Mouse (Mus musculus) limb, embryonic 10.5 days (tissue): ENCODE data around the gene Rbx1. TPM values are rescaled to one million over a fixed set of nuclear protein-coding genes. Genes with fewer than 3 reads are reported as not detected.
"Not testable (repeated sequence)": the region's sequence is repeated elsewhere in the genome, so short reads cannot be mapped to it uniquely, and the experiment has no call there.

ENCODE experiments used
- DNase-seq: peaks from one replicate; pipeline ENCODE4 v3.0.0-alpha.2; 2017; ENCODE audit warnings: low spot score
- H3K27ac ChIP-seq: fragments of 300-500 bp; sonication (generic); 2 replicates; pipeline ENCODE4 v1.5.1; 2016; ENCODE audit warnings: mild to moderate bottlenecking
- H3K27me3 ChIP-seq: fragments of 300-500 bp; sonication (generic); 2 replicates; pipeline ENCODE4 v1.6.1; 2016; ENCODE audit warnings: low read depth, mild to moderate bottlenecking; ENCODE audit not compliant: poor library complexity, severe bottlenecking
- H3K36me3 ChIP-seq: fragments of 300-500 bp; sonication (generic); 2 replicates; pipeline ENCODE4 v1.6.1; 2016; ENCODE audit warnings: mild to moderate bottlenecking, moderate library complexity
- H3K4me1 ChIP-seq: fragments of 300-500 bp; sonication (generic); 2 replicates; pipeline ENCODE4 v1.6.1; 2016
- H3K4me3 ChIP-seq: fragments of 300-500 bp; sonication (generic); 2 replicates; pipeline ENCODE4 v1.5.1; 2016; ENCODE audit warnings: mild to moderate bottlenecking, moderate library complexity
- H3K9me3 ChIP-seq: fragments of 300-500 bp; sonication (generic); replicated peaks from 2 replicates; pipeline ENCODE4 v1.6.1; 2016; ENCODE audit warnings: mild to moderate bottlenecking
- WGBS: fragments of 180-500 bp; shearing (Covaris S2); methylation state at CpG from one replicate; pipeline ENCODE4 v1.1.7; 2016; 5-methylcytosine and 5-hydroxymethylcytosine counted together
- polyA plus RNA-seq: library from polyadenylated mRNA; unstranded; fragments of >200 nt; fragmentation: Nextera tagmentation; extraction: Ambion mirVana; gene quantifications from 2 replicates; pipeline ENCODE4 v1.2.1, GENCODE M21; 2016

The Rbx1 gene
- polyA plus RNA-seq, result 590 and 611 TPM in 2 replicates

- Histone ChIP-seq H3K27ac (peak within 1 kb of the TSS; percentile 93), H3K36me3 (peaks cover 44% of the 10 kb centered on the region), H3K9me3 (no peaks in the 10 kb centered on the region), H3K4me3 (peak within 1 kb of the TSS; percentile 80), H3K27me3 (no peaks in the 10 kb centered on the region), H3K4me1 (peaks cover 18% of the 10 kb centered on the region)
- WGBS, result under 1% methylated on average over 62 of the region's 62 CpGs
- DNase-seq, result peak; percentile 99
These were observed at the start of gene Rbx1 for GRCm38 (mm10) chr15:81465901-81466737. TSS of gene Rbx1 (plus strand) at chr15:81466296.

GRCm38 (mm10) chr15:81416763-81417310 is 49.3 kb upstream of the Rbx1 start:
- H3K9me3 ChIP-seq, H3K27me3 ChIP-seq: not testable (repeated sequence)
- H3K4me3 ChIP-seq, result peak overlapping the region; percentile 37
- peaks cover 13% of the 10 kb centered on the region for H3K4me1 ChIP-seq
- H3K36me3 ChIP-seq, result peaks cover 20% of the 10 kb centered on the region
- peak; percentile 77 for DNase-seq
- 10% methylated on average over 22 of the region's 22 CpGs for WGBS
- H3K27ac ChIP-seq, result peak overlapping the region; percentile 85

DNA sequence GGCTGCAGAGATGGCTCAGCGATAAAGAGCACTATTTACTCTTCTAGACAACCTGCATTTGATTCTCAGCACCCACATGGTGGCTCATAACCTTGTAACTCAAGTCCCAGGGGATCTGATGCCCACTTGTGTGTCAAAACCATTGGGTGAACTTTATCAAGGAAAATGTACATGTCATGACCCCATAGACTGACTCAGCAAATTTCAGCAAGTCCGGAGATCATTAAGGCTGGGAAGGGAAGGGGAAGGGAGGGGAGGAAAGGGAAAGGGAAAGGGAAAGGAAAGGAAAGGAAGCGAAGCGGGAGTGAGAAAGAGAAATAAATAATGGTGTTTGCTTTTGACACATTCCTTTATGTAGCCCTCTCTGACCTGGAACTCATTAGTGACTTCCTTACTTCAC is 48.0 kb upstream of the Rbx1 start:
- no peak for DNase-seq
- H3K27ac ChIP-seq, result no peak overlapping the region
- no peaks in the 10 kb centered on the region for H3K9me3 ChIP-seq
- no peak overlapping the region for H3K4me3 ChIP-seq
- H3K27me3 ChIP-seq, result no peaks in the 10 kb centered on the region
- peaks cover 13% of the 10 kb centered on the region for H3K4me1 ChIP-seq
- WGBS, result 76% methylated on average over 4 of the region's 4 CpGs
- H3K36me3 ChIP-seq, result peaks cover 23% of the 10 kb centered on the region

DNA sequence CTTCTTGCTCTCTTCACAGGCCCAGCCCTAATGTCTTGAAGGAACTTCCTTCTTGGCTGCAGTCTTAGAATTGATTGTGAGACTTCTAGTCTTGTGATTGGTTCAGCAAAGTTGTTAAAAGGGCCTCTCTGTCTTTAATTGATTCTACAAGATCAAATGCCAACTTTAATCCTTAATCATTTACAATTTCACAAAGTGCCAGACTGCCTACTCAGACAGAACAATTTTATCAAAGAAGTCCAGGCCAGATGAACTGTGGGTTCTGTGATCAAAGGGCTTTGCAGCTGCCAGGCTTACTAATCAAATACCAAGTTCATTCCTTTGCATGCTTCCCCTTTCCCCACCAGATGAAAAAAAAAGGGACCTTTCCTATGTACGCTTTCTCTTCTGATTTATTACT is 44.6 kb upstream of the Rbx1 start:
- DNase-seq, result no peak
- Histone ChIP-seq H3K27me3 (no peaks in the 10 kb centered on the region), H3K27ac (no peak overlapping the region), H3K36me3 (peaks cover 17% of the 10 kb centered on the region), H3K4me3 (no peak overlapping the region), H3K9me3 (no peaks in the 10 kb centered on the region), H3K4me1 (peaks cover 10% of the 10 kb centered on the region)
- WGBS, result 41% methylated on average over 1 of the region's 1 CpGs

DNA sequence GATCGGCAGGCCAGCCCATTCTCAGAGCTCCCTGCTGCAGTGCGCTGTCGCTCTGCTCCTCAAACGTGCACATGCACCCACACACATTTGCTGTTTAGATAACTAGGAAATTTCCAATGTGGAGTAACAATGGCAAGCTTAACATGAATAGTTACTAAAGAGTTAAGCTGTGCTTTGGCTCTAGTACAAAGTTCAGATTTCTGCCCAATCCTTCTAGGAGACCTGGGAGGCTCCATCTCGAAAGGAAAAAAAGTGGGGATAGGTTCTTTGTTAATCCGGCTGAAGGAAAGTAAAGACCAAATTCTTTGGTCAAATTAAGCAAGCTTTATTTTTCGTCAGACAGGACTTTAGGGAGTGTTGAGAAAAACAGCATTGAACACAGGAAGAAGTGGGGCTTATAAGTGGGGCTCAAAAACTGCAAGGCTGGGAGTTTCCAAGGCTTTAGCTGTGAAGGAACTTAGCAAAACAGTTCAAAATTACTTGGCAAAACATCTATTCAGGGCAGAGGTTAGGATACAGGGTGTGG is 43.9 kb upstream of the Rbx1 start:
- WGBS, result 85% methylated on average over 7 of the region's 7 CpGs
- H3K27ac ChIP-seq, result no peak overlapping the region

GRCm38 (mm10) chr15:81425311-81425710 is 40.8 kb upstream of the Rbx1 start:
- H3K27ac ChIP-seq, result no peak overlapping the region
- 86% methylated on average over 3 of the region's 3 CpGs for WGBS
- H3K27me3 ChIP-seq, result no peaks in the 10 kb centered on the region
- H3K36me3 ChIP-seq, result peaks cover 22% of the 10 kb centered on the region
- H3K4me3 ChIP-seq, result no peak overlapping the region
- no peak for DNase-seq
- H3K9me3 ChIP-seq, result no peaks in the 10 kb centered on the region
- no peaks in the 10 kb centered on the region for H3K4me1 ChIP-seq

More for the DNA sequence above, 43.9 kb upstream of the Rbx1 start:
- Histone ChIP-seq H3K4me3 (no peak overlapping the region), H3K9me3 (no peaks in the 10 kb centered on the region), H3K4me1 (peaks cover 6% of the 10 kb centered on the region; the same call in 1 of the 2 replicates), H3K27me3 (no peaks in the 10 kb centered on the region), H3K36me3 (peaks cover 19% of the 10 kb centered on the region)
- no peak for DNase-seq

- Histone ChIP-seq H3K4me1 (no peaks in the 10 kb centered on the region), H3K27ac (no peak overlapping the region), H3K36me3 (peaks cover 45% of the 10 kb centered on the region), H3K4me3 (no peak overlapping the region), H3K27me3 (no peaks in the 10 kb centered on the region), H3K9me3 (no peaks in the 10 kb centered on the region)
- 83% methylated on average over 2 of the region's 2 CpGs for WGBS
- DNase-seq, result no peak
These were observed 38.1 kb upstream of the Rbx1 start for GRCm38 (mm10) chr15:81427947-81428346.

- H3K36me3 ChIP-seq, result peaks cover 50% of the 10 kb centered on the region
- H3K4me1 ChIP-seq, result no peaks in the 10 kb centered on the region
- no peaks in the 10 kb centered on the region for H3K27me3 ChIP-seq
- no peak overlapping the region for H3K4me3 ChIP-seq
- DNase-seq, result no peak
- H3K9me3 ChIP-seq, result no peaks in the 10 kb centered on the region
- no peak overlapping the region for H3K27ac ChIP-seq
- 92% methylated on average over 1 of the region's 1 CpGs for WGBS
These were observed 34.9 kb upstream of the Rbx1 start for GRCm38 (mm10) chr15:81431195-81431594.

DNA sequence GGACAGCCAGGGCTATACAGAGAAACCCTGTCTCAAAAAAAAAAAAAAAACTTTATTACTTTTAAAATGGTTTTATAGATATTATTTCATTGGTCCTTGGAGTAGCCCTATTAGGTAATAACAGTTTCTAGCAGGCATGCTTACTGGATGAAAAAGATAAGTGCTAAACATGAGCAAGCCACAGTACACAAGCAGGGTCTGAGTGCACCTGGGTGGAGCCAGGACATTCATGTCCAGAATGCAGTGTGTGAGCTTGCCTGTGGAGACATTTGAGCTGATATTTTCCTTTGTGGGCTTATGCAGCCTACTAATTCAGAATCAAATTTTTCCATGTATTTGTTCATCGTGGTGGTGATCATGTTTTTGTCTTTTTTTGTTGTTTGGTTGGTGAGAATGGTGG is 27.8 kb upstream of the Rbx1 start:
- no peak overlapping the region for H3K4me3 ChIP-seq
- WGBS, result 94% methylated on average over 1 of the region's 1 CpGs

GRCm38 (mm10) chr15:81439236-81439635 is 26.9 kb upstream of the Rbx1 start:
- no peak for DNase-seq
- Histone ChIP-seq H3K4me3 (no peak overlapping the region), H3K27me3 (no peaks in the 10 kb centered on the region), H3K9me3 (no peaks in the 10 kb centered on the region), H3K36me3 (peaks cover 49% of the 10 kb centered on the region), H3K4me1 (no peaks in the 10 kb centered on the region), H3K27ac (no peak overlapping the region)

More for the DNA sequence above, 27.8 kb upstream of the Rbx1 start:
- DNase-seq, result no peak
- Histone ChIP-seq H3K4me1 (no peaks in the 10 kb centered on the region), H3K9me3 (no peaks in the 10 kb centered on the region), H3K36me3 (peaks cover 44% of the 10 kb centered on the region), H3K27ac (no peak overlapping the region), H3K27me3 (no peaks in the 10 kb centered on the region)

DNA sequence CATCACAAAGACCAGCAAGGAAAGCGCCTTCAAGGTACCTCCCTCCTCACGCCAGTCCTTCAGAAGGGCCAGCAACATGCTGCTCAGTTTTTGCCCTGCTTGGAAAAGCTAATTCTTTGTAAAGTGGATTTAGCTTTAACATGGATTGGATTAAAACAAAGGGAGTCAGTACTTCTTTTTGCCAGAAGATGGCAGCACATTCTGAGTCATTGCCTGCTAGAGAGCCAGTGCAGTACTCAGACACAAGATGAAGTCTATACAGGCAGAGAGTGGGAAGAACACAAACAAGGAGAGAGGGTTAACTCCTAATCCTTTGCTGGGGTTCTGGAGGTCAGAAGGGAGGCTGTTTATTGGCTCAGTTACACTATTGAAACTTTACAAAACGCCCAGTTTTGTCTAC is 17.6 kb upstream of the Rbx1 start:
- H3K4me3 ChIP-seq, result no peak overlapping the region
- peaks cover 69% of the 10 kb centered on the region for H3K36me3 ChIP-seq
- WGBS, result 67% methylated on average over 3 of the region's 3 CpGs
- DNase-seq, result peak; percentile 42
- H3K4me1 ChIP-seq, result no peaks in the 10 kb centered on the region
- H3K27me3 ChIP-seq, result no peaks in the 10 kb centered on the region
- H3K9me3 ChIP-seq, result no peaks in the 10 kb centered on the region
- no peak overlapping the region for H3K27ac ChIP-seq

- Histone ChIP-seq H3K4me3 (no peak overlapping the region), H3K36me3 (peaks cover 23% of the 10 kb centered on the region), H3K4me1 (peaks cover 12% of the 10 kb centered on the region), H3K27ac (no peak overlapping the region), H3K9me3 (no peaks in the 10 kb centered on the region), H3K27me3 (no peaks in the 10 kb centered on the region)
- 79% methylated on average over 7 of the region's 7 CpGs for WGBS
- DNase-seq, result no peak
These were observed 4.6 kb upstream of the Rbx1 start for GRCm38 (mm10) chr15:81461523-81461922.

DNA sequence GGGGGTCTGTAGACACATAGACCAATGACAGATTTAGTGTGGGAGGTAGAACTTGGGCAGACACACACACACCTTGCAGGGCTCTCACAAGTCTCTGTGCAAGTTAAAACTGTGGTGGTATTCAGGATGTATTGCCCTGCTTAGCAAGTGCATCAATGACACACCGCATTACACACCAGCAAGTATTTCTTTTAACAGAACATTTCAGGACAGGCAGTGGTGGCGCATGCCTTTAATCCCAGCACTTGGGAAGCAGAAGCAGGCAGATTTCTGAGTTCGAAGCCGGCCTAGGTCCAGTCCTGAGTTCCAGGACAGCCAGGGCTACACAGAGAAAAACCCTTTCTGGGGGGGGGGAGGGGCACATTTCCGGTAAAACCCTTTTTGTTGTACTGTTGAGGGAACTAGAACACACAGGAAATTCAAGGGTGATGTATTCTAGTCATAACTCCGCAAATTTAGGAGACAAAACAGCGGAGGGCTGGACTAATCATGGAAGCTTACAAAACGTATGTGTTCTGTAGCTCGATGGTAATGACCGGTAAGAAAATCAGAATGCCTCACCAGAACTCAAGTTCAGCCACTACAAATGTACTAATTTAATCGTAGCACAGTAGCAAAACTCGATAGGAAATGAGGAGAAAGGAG is 958 bp upstream of the Rbx1 start:
- no peak for DNase-seq
- WGBS, result 83% methylated on average over 12 of the region's 12 CpGs
- Histone ChIP-seq H3K27ac (peak overlapping the region; percentile 93), H3K27me3 (no peaks in the 10 kb centered on the region), H3K36me3 (peaks cover 35% of the 10 kb centered on the region), H3K4me1 (peaks cover 18% of the 10 kb centered on the region), H3K9me3 (no peaks in the 10 kb centered on the region), H3K4me3 (peak overlapping the region; percentile 80)
